Mouse (Mus musculus): ENCODE measurements around the gene Got1. TPM values are rescaled to one million over a fixed set of nuclear protein-coding genes. Genes with fewer than 3 reads are reported as not detected.

Got1 gene
- polyA plus RNA-seq (2012; fragmentation: generic; extraction: Trizol), result 196 TPM

DNA sequence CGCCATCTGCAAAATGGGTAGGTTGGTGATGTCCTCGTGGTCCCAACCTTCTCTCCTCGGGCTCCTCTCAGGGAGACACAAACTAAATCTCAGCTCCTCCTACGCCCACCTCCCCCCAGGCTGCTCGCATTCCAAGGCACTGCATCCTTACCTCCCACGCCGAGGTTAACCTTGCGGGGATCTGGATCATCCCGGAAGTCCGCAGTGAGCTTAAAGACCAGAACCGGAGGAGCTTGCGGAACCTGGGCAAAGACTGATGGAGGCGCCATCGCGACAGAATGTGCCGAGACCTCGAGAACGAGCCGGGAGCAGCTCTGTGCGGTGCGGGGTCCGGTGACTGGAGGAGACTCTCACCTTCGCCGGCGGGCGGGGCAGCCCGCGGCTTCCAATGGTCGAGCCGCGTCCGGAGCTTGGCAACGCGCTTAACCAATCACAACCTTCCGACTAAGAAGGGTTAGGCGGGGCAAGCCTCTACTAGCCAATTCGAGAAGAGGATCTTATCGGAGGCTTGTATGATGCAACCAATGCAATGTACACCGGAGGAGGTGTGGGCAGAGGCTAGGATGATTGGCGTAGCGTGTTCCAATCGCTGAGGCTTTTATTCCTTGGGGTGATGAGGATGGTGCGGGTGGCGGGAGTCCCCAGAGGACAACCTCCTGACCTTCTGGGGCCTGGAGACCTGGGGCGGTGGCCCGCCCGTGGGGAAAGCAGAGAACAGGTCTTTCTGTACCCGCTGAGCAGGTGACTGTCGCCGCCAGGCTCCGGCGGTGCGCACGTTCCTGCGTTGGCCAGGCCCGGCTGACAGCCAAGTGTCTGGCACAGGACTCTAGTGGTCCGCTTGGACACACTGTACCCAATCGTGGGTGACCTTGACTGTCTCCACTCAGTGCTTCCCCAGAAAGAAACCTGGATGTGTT, at the start of gene Got1:
Gene Got1, minus strand, starts transcription at position 419 of the 917 bp plus-strand sequence.
- no peak for TF ChIP-seq USF1 (IDR thresholded peaks at IDR 0.05; ENCODE audit: low read depth)
- no peak for TF ChIP-seq REST (IDR thresholded peaks at IDR 0.05; ENCODE audit: insufficient read depth, insufficient read length)
- TF ChIP-seq MYOG (IDR thresholded peaks at IDR 0.05; ENCODE audit: control insufficient read depth in 1 of 3, insufficient read depth in 1 of 3, insufficient read length in 2 of 3, low read depth in 2 of 3), result no peak
- peak; percentile 96 for TF ChIP-seq CEBPB (IDR thresholded peaks at IDR 0.05; ENCODE audit: insufficient read depth, poor library complexity, severe bottlenecking)
- no peak for TF ChIP-seq TCF3 (IDR thresholded peaks at IDR 0.05; ENCODE audit: insufficient read length, low read depth)
- no peak for TF ChIP-seq TCF12 (IDR thresholded peaks at IDR 0.05; ENCODE audit: insufficient read depth, poor library complexity, severe bottlenecking)
- TF ChIP-seq POLR2A (IDR thresholded peaks at IDR 0.05; ENCODE audit: insufficient read length, low read depth), result peak; percentile 94
- peak; percentile 58 for TF ChIP-seq E2F4 (IDR thresholded peaks at IDR 0.05; ENCODE audit: insufficient read depth)
- no peak for TF ChIP-seq SRF (IDR thresholded peaks at IDR 0.05; ENCODE audit: control insufficient read depth, insufficient read length, low read depth)
- TF ChIP-seq MYOD1 (IDR thresholded peaks at IDR 0.05; ENCODE audit: control insufficient read depth in 1 of 3, insufficient read length in 2 of 3, low read depth in 2 of 3), result no peak
- TF ChIP-seq MAX (IDR thresholded peaks at IDR 0.05; ENCODE audit: low read depth), result no peak
- peak; percentile 97 for TF ChIP-seq POLR2AphosphoS2 (IDR thresholded peaks at IDR 0.05; ENCODE audit: insufficient read length, low read depth)
- no peaks in the 10 kb centered on the region for H3K27me3 ChIP-seq (ENCODE audit: control insufficient read depth, insufficient read depth, insufficient read length)
- H3K79me2 ChIP-seq (ENCODE audit: control insufficient read depth, insufficient read depth), result peaks cover 45% of the 10 kb centered on the region
- H3K36me3 ChIP-seq (ENCODE audit: control insufficient read depth, insufficient read depth), result no peaks in the 10 kb centered on the region
- peak within 1 kb of the TSS; percentile 62 for H3K4me3 ChIP-seq
- peak within 1 kb of the TSS; percentile 68 for H3ac ChIP-seq (ENCODE audit: control insufficient read depth, insufficient read length)
- H3K4me2 ChIP-seq (ENCODE audit: low read depth), result peak within 1 kb of the TSS; percentile 88

- Histone ChIP-seq H3K36me3 (ENCODE audit: control insufficient read depth, insufficient read depth) (no peaks in the 10 kb centered on the region), H3K4me2 (ENCODE audit: low read depth) (peak overlapping the region; percentile 77), H3K4me3 (peak overlapping the region; percentile 11), H3ac (ENCODE audit: control insufficient read depth, insufficient read length) (no peak overlapping the region), H3K79me2 (ENCODE audit: control insufficient read depth, insufficient read depth) (no peaks in the 10 kb centered on the region), H3K27me3 (ENCODE audit: control insufficient read depth, insufficient read depth, insufficient read length) (peaks cover 5% of the 10 kb centered on the region)
- TF ChIP-seq TCF12 (IDR thresholded peaks at IDR 0.05; ENCODE audit: insufficient read depth, poor library complexity, severe bottlenecking) (no peak), MYOD1 (IDR thresholded peaks at IDR 0.05; ENCODE audit: control insufficient read depth in 1 of 3, insufficient read length in 2 of 3, low read depth in 2 of 3) (no peak), POLR2A (IDR thresholded peaks at IDR 0.05; ENCODE audit: insufficient read length, low read depth) (no peak), USF1 (IDR thresholded peaks at IDR 0.05; ENCODE audit: low read depth) (no peak), E2F4 (IDR thresholded peaks at IDR 0.05; ENCODE audit: insufficient read depth) (no peak), POLR2AphosphoS2 (IDR thresholded peaks at IDR 0.05; ENCODE audit: insufficient read length, low read depth) (no peak), REST (IDR thresholded peaks at IDR 0.05; ENCODE audit: insufficient read depth, insufficient read length) (no peak), MYOG (IDR thresholded peaks at IDR 0.05; ENCODE audit: control insufficient read depth in 1 of 3, insufficient read depth in 1 of 3, insufficient read length in 2 of 3, low read depth in 2 of 3) (no peak), SRF (IDR thresholded peaks at IDR 0.05; ENCODE audit: control insufficient read depth, insufficient read length, low read depth) (no peak), MAX (IDR thresholded peaks at IDR 0.05; ENCODE audit: low read depth) (no peak), TCF3 (IDR thresholded peaks at IDR 0.05; ENCODE audit: insufficient read length, low read depth) (no peak), CEBPB (IDR thresholded peaks at IDR 0.05; ENCODE audit: insufficient read depth, poor library complexity, severe bottlenecking) (no peak)
Measured at GRCm38 (mm10) chr19:43570831-43571790, 46.7 kb upstream of the Got1 start.

DNA sequence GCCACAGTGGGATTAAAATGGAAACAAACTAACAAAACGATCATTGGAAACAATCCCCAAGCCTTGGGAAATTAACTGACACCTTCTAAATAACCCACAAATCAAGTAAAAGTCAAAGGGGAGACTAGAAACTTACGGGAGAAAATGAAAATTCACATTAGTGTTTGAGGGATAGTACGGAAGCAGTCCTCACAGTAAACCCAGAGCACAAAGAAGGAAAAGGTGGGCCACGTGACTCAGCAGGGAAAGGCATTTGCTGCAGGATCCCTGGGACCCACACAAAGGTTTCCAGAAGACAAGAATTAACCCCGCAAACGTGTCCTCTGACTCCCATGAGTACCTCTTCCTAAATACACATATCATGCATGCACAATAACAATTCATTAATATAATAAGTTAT, 44.7 kb upstream of the Got1 start:
- H3K4me3 ChIP-seq, result no peak overlapping the region
- no peaks in the 10 kb centered on the region for H3K36me3 ChIP-seq (ENCODE audit: control insufficient read depth, insufficient read depth)
- H3K4me2 ChIP-seq (ENCODE audit: low read depth), result no peak overlapping the region
- TF ChIP-seq TCF12 (IDR thresholded peaks at IDR 0.05; ENCODE audit: insufficient read depth, poor library complexity, severe bottlenecking), result no peak
- no peak for TF ChIP-seq REST (IDR thresholded peaks at IDR 0.05; ENCODE audit: insufficient read depth, insufficient read length)
- H3K79me2 ChIP-seq (ENCODE audit: control insufficient read depth, insufficient read depth), result no peaks in the 10 kb centered on the region
- no peak overlapping the region for H3ac ChIP-seq (ENCODE audit: control insufficient read depth, insufficient read length)
- peaks cover 5% of the 10 kb centered on the region for H3K27me3 ChIP-seq (ENCODE audit: control insufficient read depth, insufficient read depth, insufficient read length)

- H3K79me2 ChIP-seq (ENCODE audit: control insufficient read depth, insufficient read depth), result no peaks in the 10 kb centered on the region
- H3K36me3 ChIP-seq (ENCODE audit: control insufficient read depth, insufficient read depth), result no peaks in the 10 kb centered on the region
- H3ac ChIP-seq (ENCODE audit: control insufficient read depth, insufficient read length), result no peak overlapping the region
- H3K27me3 ChIP-seq (ENCODE audit: control insufficient read depth, insufficient read depth, insufficient read length), result peaks cover 5% of the 10 kb centered on the region
- no peak overlapping the region for H3K4me2 ChIP-seq (ENCODE audit: low read depth)
- no peak overlapping the region for H3K4me3 ChIP-seq
- TF ChIP-seq TCF12 (IDR thresholded peaks at IDR 0.05; ENCODE audit: insufficient read depth, poor library complexity, severe bottlenecking) (no peak), TCF3 (IDR thresholded peaks at IDR 0.05; ENCODE audit: insufficient read length, low read depth) (no peak), MAX (IDR thresholded peaks at IDR 0.05; ENCODE audit: low read depth) (no peak), CEBPB (IDR thresholded peaks at IDR 0.05; ENCODE audit: insufficient read depth, poor library complexity, severe bottlenecking) (no peak), E2F4 (IDR thresholded peaks at IDR 0.05; ENCODE audit: insufficient read depth) (no peak), MYOG (IDR thresholded peaks at IDR 0.05; ENCODE audit: control insufficient read depth in 1 of 3, insufficient read depth in 1 of 3, insufficient read length in 2 of 3, low read depth in 2 of 3) (no peak), POLR2A (IDR thresholded peaks at IDR 0.05; ENCODE audit: insufficient read length, low read depth) (no peak), POLR2AphosphoS2 (IDR thresholded peaks at IDR 0.05; ENCODE audit: insufficient read length, low read depth) (no peak), REST (IDR thresholded peaks at IDR 0.05; ENCODE audit: insufficient read depth, insufficient read length) (no peak), USF1 (IDR thresholded peaks at IDR 0.05; ENCODE audit: low read depth) (no peak), SRF (IDR thresholded peaks at IDR 0.05; ENCODE audit: control insufficient read depth, insufficient read length, low read depth) (no peak), MYOD1 (IDR thresholded peaks at IDR 0.05; ENCODE audit: control insufficient read depth in 1 of 3, insufficient read length in 2 of 3, low read depth in 2 of 3) (no peak)
Measured at GRCm38 (mm10) chr19:43568298-43568697, 43.9 kb upstream of the Got1 start.
